Mouse (Mus musculus) heart, postnatal 0 days (tissue): ENCODE data around the gene Gtpbp3. TPM values are rescaled to one million over a fixed set of nuclear protein-coding genes. Genes with fewer than 3 reads are reported as not detected.

Experiments used
- ATAC-seq: fragments of 200-750 bp; cut with Nextera tagmentation; 2 replicates; pipeline ENCODE4 v1.8.0; 2017; ENCODE audit warnings: low read depth, moderate number of reproducible peaks, moderate library complexity; ENCODE audit not compliant: insufficient read depth
- DNase-seq: peaks from one replicate; pipeline ENCODE4 v3.0.0-alpha.2; 2016; ENCODE audit warnings: low spot score
- H3K27ac ChIP-seq: fragments of 300-500 bp; sonication (generic); 2 replicates; pipeline ENCODE4 v1.5.1; 2014; ENCODE audit warnings: low read depth, mild to moderate bottlenecking
- H3K27me3 ChIP-seq: fragments of 300-500 bp; sonication (generic); 2 replicates; pipeline ENCODE4 v1.6.1; 2014; ENCODE audit warnings: low read length, mixed read lengths; ENCODE audit not compliant: control insufficient read depth, insufficient read depth
- H3K36me3 ChIP-seq: fragments of 300-500 bp; sonication (generic); replicated peaks from 2 replicates; pipeline ENCODE4 v1.6.1; 2014; ENCODE audit warnings: low read length, mixed read lengths; ENCODE audit not compliant: control insufficient read depth, insufficient read depth
- H3K4me1 ChIP-seq: fragments of 300-500 bp; sonication (generic); 2 replicates; pipeline ENCODE4 v1.6.1; 2014; ENCODE audit warnings: antibody characterized with exemption; ENCODE audit not compliant: control insufficient read depth, insufficient read depth
- H3K4me2 ChIP-seq: fragments of 300-500 bp; sonication (generic); 2 replicates; pipeline ENCODE4 v1.6.1; 2014; ENCODE audit warnings: low read depth, mild to moderate bottlenecking, low read length, moderate library complexity
- H3K4me3 ChIP-seq: fragments of 300-500 bp; sonication (generic); 2 replicates; pipeline ENCODE4 v1.5.1; 2014; ENCODE audit warnings: low read depth, low read length
- H3K9ac ChIP-seq: fragments of 300-500 bp; sonication (generic); replicated peaks from 2 replicates; pipeline ENCODE4 v1.6.1; 2014; ENCODE audit warnings: low read depth, low read length, mixed read lengths
- H3K9me3 ChIP-seq: fragments of 300-500 bp; sonication (generic); replicated peaks from 2 replicates; pipeline ENCODE4 v1.6.1; 2016; ENCODE audit warnings: low read length; ENCODE audit not compliant: control insufficient read depth
- CTCF ChIP-seq: IDR thresholded peaks from 2 replicates; pipeline ENCODE4 v1.5.1; 2016; ENCODE audit warnings: antibody characterized with exemption, control low read depth, low read depth
- EP300 ChIP-seq: IDR thresholded peaks from 2 replicates; pipeline ENCODE4 v1.6.1; 2016; ENCODE audit warnings: antibody characterized with exemption, low read depth
- WGBS: fragments of 180-500 bp; shearing (Covaris S2); extraction: QIAGEN DNeasy Blood & Tissue Kit; methylation state at CpG from one replicate; pipeline ENCODE4 v1.1.7; 2014; 5-methylcytosine and 5-hydroxymethylcytosine counted together
- polyA plus RNA-seq: library from polyadenylated mRNA; unstranded; fragments of >200 nt; fragmentation: Nextera tagmentation; extraction: Ambion mirVana; gene quantifications from 2 replicates; pipeline ENCODE4 v1.2.1, GENCODE M21; 2015
- total RNA-seq: library from RNA; depleted of rRNA; stranded (reverse); fragments of >200 nt; gene quantifications from 2 replicates; pipeline ENCODE4 v1.2.3, GENCODE M21; 2014; ENCODE audit warnings: low replicate concordance

The Gtpbp3 gene
- total and polyA plus RNA-seq, 2 experiments from 2014 or later = 11.3 to 36.7 TPM

DNA sequence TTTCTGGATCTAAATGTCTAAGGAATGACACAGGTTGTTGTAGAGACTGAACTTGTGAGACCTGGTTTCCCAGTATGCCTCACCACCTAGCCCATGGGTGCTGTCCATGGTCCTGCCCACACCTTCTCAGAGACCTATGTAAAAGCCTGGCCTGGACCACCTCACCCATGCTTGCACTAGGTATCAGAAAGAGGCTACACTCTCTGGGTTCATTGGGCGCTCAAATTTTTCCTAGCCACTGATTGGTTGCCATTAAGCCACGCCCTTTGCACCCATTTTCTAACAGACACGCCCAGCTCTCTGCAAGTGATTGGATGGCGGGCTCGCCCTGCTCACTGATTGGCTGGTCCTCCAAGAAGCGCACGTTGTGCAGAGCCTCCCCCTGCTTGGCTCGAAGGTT is 4.0 kb upstream of the Gtpbp3 start:
- Histone ChIP-seq H3K27me3 (no peaks in the 10 kb centered on the region), H3K27ac (no peak overlapping the region), H3K9me3 (no peaks in the 10 kb centered on the region), H3K4me2 (no peak overlapping the region), H3K4me1 (peaks cover 3% of the 10 kb centered on the region), H3K36me3 (0 out of 2 replicates have a peak, but pooled peaks cover 6% of the 10 kb centered on the region), H3K9ac (no peak overlapping the region), H3K4me3 (no peak overlapping the region)
- TF ChIP-seq CTCF (no peak), EP300 (no peak)
- WGBS = 54% methylated on average over 8 of the region's 8 CpGs
- ATAC-seq (no peak), DNase-seq (peak; percentile 35)

DNA sequence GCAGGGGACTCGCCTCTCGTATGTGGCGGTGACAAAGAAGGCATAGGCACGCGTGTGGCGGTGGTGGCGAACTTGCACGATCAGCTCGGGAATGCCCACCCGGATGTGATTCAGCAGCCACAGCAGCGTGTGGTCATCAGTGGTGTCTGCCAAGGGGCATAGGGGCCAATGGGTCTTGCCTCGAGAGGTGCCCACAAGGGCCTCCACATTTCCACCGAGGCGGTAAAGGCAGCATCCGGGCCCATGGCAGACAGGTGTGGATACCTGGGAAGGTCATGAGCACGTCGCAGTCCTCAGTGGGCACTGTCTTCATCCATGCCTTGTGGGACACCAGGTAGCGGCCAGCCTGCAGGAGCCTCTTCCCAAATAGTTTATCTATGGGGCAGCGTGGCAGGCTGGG is 3.2 kb upstream of the Gtpbp3 start:
- H3K9ac ChIP-seq = no peak overlapping the region
- no peaks in the 10 kb centered on the region for H3K27me3 ChIP-seq
- H3K4me3 ChIP-seq = no peak overlapping the region
- no peak for TF ChIP-seq EP300
- TF ChIP-seq CTCF = no peak
- peak overlapping the region; percentile 94; the same call in 1 of the 2 replicates for H3K4me2 ChIP-seq
- 0 out of 2 replicates have a peak, but pooled peaks cover 6% of the 10 kb centered on the region for H3K36me3 ChIP-seq
- peaks cover 10% of the 10 kb centered on the region for H3K4me1 ChIP-seq
- ATAC-seq = no peak
- WGBS = 95% methylated on average over 19 of the region's 19 CpGs
- no peaks in the 10 kb centered on the region for H3K9me3 ChIP-seq
- no peak for DNase-seq
- no peak overlapping the region for H3K27ac ChIP-seq

DNA sequence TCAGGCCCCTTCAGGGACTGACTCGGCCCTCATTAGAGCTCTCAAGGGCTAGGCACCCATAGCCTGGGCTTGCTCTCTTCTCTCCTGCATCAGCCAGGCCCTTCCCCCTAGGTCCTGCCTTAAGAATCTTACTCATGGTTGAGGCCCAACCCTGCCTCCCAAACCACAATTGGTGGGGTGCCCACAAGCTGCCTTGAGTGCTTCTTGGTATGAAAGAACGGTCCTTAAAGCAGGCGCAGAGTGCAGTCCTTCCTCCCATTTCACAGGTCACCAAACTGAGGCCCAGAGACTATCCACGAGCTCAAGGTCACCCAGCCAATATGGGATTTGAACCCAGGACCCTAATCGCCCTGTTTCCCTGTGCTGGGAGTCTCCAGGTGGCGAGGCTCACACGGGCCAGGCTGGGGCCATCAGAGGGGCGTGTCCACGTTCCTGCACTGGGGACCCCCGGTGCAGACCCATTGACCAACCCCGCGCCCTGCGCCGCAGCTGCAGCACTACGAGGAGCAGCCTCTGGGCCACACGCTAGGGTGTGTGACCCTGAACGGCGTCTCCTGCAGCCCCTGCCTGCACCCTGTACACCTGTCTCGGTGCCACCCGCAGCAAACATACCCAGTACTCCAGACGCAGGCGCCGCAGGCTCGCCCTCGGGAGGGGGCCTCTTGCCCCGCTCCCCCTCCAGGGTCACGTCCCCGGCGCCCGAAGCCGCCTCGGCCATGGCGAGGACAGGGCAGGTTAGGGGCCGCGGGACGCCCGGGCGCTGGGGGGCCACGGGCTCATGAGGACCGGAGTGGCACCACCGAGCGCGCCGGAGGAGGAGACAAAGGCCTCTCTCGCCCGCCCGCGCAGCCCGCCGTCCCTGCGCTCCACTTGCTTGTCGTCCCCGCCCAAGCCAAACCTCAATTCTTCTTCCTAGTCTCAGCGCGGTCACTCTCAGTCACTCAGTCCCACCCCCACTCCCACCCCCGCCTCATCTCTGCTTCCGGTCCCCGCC is 2.5 kb upstream of the Gtpbp3 start, which contains the start of gene Ano8:
Ano8 (minus strand) TSS at position 822 of the 994 bp plus-strand sequence.
- DNase-seq (peak; percentile 92), ATAC-seq (peak; percentile 73)
- peaks cover 10% of the 10 kb centered on the region for H3K4me1 ChIP-seq
- peak within 1 kb of the TSS; percentile 73 for H3K4me3 ChIP-seq
- H3K4me2 ChIP-seq = peak within 1 kb of the TSS; percentile 94
- no peaks in the 10 kb centered on the region for H3K36me3 ChIP-seq
- no peaks in the 10 kb centered on the region for H3K27me3 ChIP-seq
- TF ChIP-seq EP300 = no peak
- no peak for TF ChIP-seq CTCF
- H3K27ac ChIP-seq = peak within 1 kb of the TSS; percentile 40; the same call in 1 of the 2 replicates
- WGBS = 7% methylated on average over 50 of the region's 58 CpGs
- peak within 1 kb of the TSS; percentile 64 for H3K9ac ChIP-seq
- H3K9me3 ChIP-seq = no peaks in the 10 kb centered on the region

DNA sequence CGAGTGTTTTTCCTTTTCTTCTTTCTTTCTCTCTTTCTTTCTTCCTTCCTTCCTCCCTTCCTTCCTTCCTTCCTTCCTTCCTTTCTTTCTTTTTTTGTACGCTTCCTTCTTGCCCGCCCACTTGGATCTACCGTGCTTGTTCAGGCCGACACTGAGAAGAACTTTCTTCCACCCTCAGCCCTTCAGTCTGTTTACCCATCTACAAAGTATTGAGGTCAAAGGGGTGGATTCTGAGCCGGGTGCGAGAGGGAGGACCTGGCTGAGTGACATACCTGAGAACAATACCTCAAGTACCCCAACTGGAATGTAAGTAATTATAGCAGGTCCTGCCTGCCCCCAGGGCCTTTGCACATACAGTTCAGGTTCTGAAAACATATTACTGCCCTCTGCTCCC is 1.8 kb upstream of the Gtpbp3 start:
- ATAC-seq (no peak), DNase-seq (no peak)
- WGBS = 19% methylated on average over 7 of the region's 7 CpGs
- peaks cover 7% of the 10 kb centered on the region; the same call in 1 of the 2 replicates for H3K36me3 ChIP-seq
- peaks cover 10% of the 10 kb centered on the region for H3K4me1 ChIP-seq
- no peak overlapping the region for H3K9ac ChIP-seq
- no peak overlapping the region for H3K27ac ChIP-seq
- no peaks in the 10 kb centered on the region for H3K27me3 ChIP-seq
- no peak for TF ChIP-seq EP300
- no peak for TF ChIP-seq CTCF
- H3K4me3 ChIP-seq = peak overlapping the region; percentile 73
- H3K4me2 ChIP-seq = peak overlapping the region; percentile 94
- H3K9me3 ChIP-seq = no peaks in the 10 kb centered on the region

DNA sequence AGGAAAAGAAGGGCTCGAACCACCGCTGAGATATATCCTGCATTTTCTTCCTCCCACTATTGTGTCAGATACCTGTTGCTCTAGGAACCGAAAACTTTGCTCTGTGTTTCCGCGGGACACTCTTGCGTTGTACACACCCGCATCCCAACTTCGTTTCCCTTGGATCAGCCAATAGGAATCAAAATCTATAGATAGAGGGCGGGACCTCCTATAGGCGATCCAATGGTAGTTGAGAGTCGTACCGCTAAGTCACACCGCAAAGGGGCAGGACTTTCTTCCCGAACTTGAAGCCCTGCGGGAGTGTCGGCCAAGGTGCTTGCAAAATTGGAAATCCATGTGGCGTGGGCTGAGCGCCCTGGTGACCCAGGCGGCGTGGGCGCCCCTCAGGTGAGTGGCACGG is 551 bp downstream of the Gtpbp3 start:
- Histone ChIP-seq H3K36me3 (peaks cover 23% of the 10 kb centered on the region), H3K9me3 (no peaks in the 10 kb centered on the region), H3K4me3 (peak overlapping the region; percentile 89), H3K9ac (peak overlapping the region; percentile 69), H3K4me2 (peak overlapping the region; percentile 98), H3K27ac (peak overlapping the region; percentile 90), H3K27me3 (no peaks in the 10 kb centered on the region), H3K4me1 (peaks cover 10% of the 10 kb centered on the region)
- 0% methylated on average over 22 of the region's 22 CpGs for WGBS
- TF ChIP-seq CTCF = no peak
- ATAC-seq (peak; percentile 85), DNase-seq (peak; percentile 93)
